Mouse (Mus musculus): ENCODE results near the gene Gla. TPM values are rescaled to one million over a fixed set of nuclear protein-coding genes. Genes with fewer than 3 reads are reported as not detected.

Gla gene
- 102 and 112 TPM in 2 replicates for total RNA-seq (2023)

DNA sequence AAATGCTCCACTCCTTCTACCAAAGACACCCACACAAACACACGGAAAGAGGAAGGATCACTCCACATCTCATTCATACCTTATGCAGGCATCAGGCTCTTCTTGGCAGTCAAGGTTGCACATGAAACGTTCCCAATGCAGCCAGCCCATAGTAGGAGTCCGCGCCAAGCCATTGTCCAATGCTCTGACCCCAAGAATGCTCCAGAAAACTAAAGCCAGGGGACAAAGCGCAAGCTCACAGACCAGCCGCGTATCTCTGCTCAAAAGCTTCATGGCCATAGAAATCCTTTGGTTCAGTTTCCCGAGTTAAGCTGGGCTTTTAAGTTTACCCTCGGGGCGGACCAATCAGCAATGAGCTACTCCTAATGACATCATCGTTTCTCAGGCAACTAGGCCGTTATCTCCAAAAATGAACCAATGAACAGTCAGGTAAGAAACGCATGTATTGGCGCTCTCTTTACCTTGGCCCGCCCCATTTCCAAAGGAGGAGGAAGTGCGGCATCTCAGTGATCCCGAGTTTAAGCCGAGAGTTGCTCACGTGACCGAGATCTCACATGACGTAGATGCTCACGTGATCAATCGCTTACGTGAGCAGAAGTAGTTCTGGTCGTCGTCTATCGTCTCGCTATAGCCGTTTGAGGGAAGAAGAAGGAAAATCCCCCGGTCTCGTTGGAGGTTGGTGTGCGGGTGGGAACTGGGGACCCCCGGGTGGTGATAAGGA is at the start of gene Gla, which contains the start of gene Hnrnph2:
Gla (minus strand) TSS at position 467 of the 721 bp plus-strand sequence.
Hnrnph2 (plus strand) TSS at position 521 of the 721 bp plus-strand sequence.

DNA sequence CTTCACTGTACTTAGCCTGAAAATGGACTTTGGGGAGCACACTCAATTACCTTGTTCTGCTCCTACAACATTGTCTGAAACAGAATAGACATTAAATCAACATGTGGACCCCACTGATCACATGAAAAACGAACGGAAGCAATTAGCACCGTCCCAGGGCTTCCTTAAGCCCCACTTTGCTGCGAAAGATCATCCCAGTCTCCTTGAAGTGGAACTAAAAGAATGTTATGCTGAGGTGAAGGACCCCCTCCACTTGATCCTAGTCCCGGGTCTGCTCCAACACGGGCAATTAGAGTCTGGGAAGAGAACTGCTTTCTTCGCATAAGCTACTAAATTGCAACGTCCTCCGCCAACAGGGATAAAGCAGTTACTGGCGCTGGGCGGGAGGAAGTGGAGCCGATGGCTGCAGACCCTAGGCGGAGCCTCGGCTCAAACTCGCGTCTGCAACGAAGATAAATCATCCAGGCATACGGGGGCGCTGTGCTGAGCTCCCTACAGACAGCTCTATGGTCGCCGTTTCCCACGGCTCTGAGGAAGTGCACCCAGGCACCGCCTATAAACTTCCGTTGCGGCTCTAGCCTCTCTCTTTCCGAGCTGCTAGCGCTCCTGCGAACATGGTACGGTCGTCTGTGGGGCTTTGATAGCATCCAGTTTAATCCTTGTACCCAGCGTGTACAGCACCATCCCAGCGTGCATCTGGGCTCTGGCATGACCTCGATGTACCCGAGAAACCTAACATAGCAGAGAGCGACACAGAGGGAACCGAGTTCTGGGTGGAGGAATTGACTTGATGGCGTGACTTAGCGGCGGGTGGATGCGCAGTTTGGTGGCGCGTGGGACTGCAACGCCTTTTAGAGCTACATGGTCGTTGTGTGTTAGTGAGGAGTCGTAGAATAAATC is 15.6 kb downstream of the Gla start, which contains the start of gene Rpl36a:
Rpl36a (plus strand) TSS at position 552 of the 900 bp plus-strand sequence.

DNA sequence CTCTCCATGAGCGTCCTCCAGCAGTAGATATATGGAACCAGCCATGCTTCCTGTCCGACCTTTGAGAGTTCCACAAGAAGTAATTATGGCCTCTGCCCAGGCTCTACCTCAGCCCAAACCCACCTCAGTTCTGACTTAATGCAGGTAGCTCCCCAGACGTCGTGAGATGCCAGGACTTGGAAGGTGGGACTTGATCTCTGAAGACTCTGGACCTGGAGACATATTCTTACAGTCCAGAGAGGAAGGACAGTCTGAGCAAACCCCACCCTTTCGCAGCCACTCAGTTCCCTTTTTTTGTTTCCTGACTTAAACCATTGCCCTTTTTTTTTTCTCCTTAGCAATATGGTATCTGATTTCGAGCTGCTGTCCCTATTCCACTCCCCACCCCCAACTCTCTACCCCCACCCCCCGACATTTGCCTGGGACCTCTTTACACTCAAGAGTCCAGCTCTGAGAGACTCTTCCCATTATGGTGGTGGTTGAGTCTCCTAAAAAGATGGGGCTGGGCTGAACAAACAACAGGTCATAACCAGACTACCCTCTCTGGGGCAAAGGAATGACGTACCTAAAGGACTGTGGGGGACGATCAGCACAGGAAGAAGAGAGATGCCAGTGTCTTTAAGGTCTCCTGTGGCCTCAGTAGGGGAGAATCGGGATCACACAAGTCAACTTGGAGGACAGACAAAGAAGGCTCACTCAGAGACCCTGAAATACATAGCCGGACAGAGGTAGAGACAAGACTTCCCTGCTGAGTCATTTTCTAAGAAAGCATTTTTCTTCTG is 17.8 kb downstream of the Gla start, which contains the start of gene Btk:
Btk (minus strand) TSS at position 683 of the 782 bp plus-strand sequence.

DNA sequence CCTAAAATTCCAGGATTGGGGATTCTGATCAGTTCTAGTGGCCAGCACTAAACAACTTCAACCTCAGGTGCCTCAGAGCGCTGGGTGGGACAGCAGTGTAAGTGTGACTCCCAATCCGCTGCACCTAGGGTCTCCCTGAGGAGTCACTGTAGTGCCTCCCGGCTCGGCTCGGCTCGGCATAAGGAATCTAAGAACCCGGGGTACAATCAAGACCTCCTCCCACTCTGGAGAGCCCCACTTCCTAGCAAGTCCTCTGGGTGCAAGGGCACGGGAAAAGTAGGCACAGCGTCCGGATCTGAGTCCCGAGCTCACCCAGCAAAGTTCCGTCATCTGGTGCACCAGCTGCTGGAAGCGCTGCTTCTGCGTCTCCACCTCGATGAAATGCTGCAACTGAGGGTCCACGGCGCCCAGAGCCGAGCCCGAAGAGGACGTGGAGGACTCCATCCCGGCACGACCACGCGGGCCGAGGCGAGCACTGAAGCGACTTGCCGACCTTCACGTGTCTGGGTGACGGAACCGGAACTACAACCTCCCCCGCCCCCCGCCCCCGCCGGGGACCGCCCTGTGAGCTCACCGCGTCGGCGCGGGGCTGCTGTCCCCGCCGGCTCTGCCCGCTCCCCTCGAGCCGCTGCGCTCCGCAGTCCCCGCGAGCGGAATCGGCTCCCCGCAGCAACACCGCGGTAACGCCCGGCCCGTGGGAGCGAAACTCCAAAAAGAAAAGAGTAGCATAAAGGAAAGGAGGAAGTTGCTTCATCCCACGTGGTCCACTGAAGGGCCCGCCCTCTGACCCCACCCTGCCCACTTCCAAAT is 59.6 kb downstream of the Gla start, which contains the start of gene Timm8a1:
Timm8a1 (minus strand) TSS at position 721 of the 810 bp plus-strand sequence.

Other genes starting within 250 kb of the Gla start
- 0.19 and 0.25 TPM in 2 replicates for gene Drp2, start 196.6 kb downstream of the Gla start, total RNA-seq (2023)
- not detected in 2 replicates for gene Taf7l, start 124.6 kb downstream of the Gla start, total RNA-seq (2023)
- gene Timm8a1, start 59.3 kb downstream of the Gla start, total RNA-seq (2023): 8.4 and 9.0 TPM in 2 replicates
- gene Btk, start 17.6 kb downstream of the Gla start, total RNA-seq (2023): 58.4 and 65.8 TPM in 2 replicates
- gene Rpl36a, start 15.5 kb downstream of the Gla start, total RNA-seq (2023): 94.9 and 96.7 TPM in 2 replicates
- gene Hnrnph2, start 54 bp upstream of the Gla start, total RNA-seq (2023): 94.7 and 111 TPM in 2 replicates
- gene Armcx4, start 85.4 kb upstream of the Gla start, total RNA-seq (2023): 0.36 and 0.38 TPM in 2 replicates
- not detected in 2 replicates for gene Armcx1, start 116.8 kb upstream of the Gla start, total RNA-seq (2023)
- gene Armcx6, start 150.3 kb upstream of the Gla start, total RNA-seq (2023): 0.45 TPM in 1 of 2 replicates, not detected in the other
- gene Armcx3, start 155.5 kb upstream of the Gla start, total RNA-seq (2023): 5.0 and 8.0 TPM in 2 replicates
- 1.8 and 2.7 TPM in 2 replicates for gene Armcx2, start 208.1 kb upstream of the Gla start, total RNA-seq (2023)